Mouse (Mus musculus): ENCODE data around the gene Tob2. TPM values are rescaled to one million over a fixed set of nuclear protein-coding genes. Genes with fewer than 3 reads are reported as not detected.

Gene Tob2
- polyA plus RNA-seq (2016; fragmentation: Nextera tagmentation; extraction: Ambion mirVana): 20.9 and 22.2 TPM in 2 replicates

DNA sequence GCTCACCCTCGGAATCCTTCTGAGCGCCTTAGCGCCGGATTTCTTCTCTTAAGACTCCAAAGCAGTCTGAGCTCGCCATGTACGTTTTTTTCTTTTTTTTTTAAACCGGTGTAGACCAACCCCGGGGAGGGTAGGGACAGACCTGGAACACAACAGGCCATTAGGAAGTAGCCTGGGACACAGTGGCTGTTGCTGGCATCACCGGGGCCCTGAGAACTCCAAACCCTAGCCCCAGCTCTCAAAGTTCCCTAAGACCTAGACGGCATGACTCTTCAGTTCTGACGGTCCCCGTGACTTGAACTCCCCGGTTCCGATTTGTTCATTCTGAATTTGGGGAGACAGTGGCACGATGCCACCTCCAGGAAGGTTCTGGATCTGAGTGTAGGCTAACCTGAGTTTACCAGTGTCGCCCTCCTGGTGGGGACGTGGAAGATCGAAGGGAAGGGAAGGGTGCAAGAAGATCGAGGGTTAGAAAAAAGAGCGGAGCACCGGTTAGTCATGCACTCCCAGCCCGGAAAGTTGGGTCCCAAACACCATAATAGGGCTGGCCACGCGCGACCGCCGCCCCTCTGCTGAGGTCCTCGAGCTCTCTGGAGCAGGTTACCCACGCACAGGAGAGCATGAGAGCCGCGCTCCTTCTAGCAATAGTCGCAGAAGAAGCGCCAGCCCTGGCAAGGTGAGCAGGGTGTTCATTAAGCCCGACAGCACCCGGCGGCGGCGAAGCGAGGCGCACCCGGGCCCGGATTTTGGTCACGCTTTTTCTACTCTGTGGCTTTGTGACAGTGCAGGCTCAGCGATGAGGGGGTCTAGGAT lies at the start of gene Tob2:
Tob2 (minus strand) TSS at position 280 of the 813 bp plus-strand sequence.
- under 1% methylated on average over 44 of the region's 44 CpGs for WGBS
- Histone ChIP-seq H3K27ac (replicated peaks) (peak within 1 kb of the TSS; percentile 85), H3K36me3 (peaks cover 5% of the 10 kb centered on the region; the same call in 1 of the 2 replicates), H3K4me1 (peaks cover 26% of the 10 kb centered on the region), H3K4me2 (replicated peaks) (peak within 1 kb of the TSS; percentile 96), H3K9ac (replicated peaks) (peak within 1 kb of the TSS; percentile 86), H3K9me3 (no peaks in the 10 kb centered on the region), H3K27me3 (no peaks in the 10 kb centered on the region), H3K4me3 (peak within 1 kb of the TSS; percentile 91)
- ATAC-seq (ENCODE audit: low FRiP score, low read depth): no peak; the same call in 1 of the 2 replicates

DNA sequence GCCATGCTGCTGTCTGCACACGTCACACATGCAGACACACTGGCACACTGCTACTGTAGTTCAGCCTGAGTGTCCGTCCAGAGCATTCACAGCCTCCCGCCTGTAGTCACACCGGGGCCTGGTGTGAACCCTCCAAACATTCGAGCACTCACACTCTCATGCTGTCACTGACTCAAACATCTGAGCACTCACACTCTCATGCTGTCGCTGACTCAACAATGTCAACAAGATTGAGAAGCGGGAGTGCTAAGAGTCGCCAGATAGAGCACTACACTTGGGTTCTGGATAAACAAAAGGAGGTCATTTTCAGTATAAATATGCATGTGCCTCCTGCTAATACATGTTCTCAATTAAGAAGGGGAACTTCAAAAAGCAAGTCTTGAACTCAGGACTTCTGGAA lies 49.4 kb upstream of the Tob2 start:
- Histone ChIP-seq H3K9ac (replicated peaks) (no peak overlapping the region), H3K9me3 (no peaks in the 10 kb centered on the region), H3K27me3 (no peaks in the 10 kb centered on the region), H3K4me3 (no peak overlapping the region), H3K4me1 (no peaks in the 10 kb centered on the region), H3K36me3 (peaks cover 96% of the 10 kb centered on the region), H3K27ac (replicated peaks) (no peak overlapping the region), H3K4me2 (replicated peaks) (no peak overlapping the region)
- 95% methylated on average over 8 of the region's 8 CpGs for WGBS
- ATAC-seq (ENCODE audit: low FRiP score, low read depth): no peak

DNA sequence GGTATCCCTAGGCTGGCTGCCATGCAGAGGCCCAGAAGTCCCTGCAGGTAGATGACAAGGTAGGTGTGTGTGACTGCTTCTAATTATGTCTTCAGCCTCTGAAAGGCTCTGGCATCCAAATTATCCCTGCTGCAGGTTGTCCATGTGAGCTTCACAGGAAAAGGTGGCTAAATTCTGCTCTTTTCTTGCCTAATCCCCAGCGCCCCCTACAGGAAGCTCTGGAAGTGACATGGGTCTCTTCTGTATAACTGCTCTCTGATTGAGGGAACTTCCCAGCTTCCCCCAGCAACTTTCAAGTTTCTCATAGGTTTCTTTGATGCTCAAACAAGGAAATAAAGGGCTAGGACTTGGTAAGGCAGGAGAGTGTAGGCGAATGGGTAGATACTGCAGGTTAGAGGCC lies 46.3 kb upstream of the Tob2 start:
- no peak for ATAC-seq (ENCODE audit: low FRiP score, low read depth)
- Histone ChIP-seq H3K27me3 (no peaks in the 10 kb centered on the region), H3K9me3 (no peaks in the 10 kb centered on the region), H3K9ac (replicated peaks) (no peak overlapping the region), H3K36me3 (peaks cover 89% of the 10 kb centered on the region), H3K27ac (replicated peaks) (no peak overlapping the region), H3K4me2 (replicated peaks) (no peak overlapping the region), H3K4me3 (no peak overlapping the region), H3K4me1 (no peaks in the 10 kb centered on the region)
- 35% methylated on average over 2 of the region's 2 CpGs for WGBS

DNA sequence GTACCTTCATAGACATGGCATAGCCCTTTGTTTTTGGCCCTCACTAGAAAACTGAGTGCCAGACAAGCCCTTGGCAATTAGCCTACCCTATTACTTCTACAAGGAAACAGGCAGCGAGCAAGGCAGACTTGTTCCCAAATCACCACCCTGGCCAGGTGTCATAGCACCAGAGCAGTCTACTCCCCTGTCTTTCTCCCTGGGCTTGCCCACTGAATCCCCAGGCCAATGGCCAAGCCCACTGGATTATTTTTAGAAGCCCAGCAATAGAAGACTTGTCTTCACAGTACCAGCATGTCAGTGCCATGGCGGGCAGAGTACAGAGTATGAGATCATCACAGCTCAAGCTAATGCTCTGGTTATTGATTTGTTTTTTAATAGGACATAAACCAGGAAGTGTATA lies 40.2 kb upstream of the Tob2 start:
- no peak overlapping the region for H3K4me2 ChIP-seq (replicated peaks)
- WGBS: 100% methylated on average over 2 of the region's 2 CpGs
- no peak overlapping the region for H3K27ac ChIP-seq (replicated peaks)
- H3K9ac ChIP-seq (replicated peaks): no peak overlapping the region
- H3K4me1 ChIP-seq: no peaks in the 10 kb centered on the region
- no peaks in the 10 kb centered on the region for H3K27me3 ChIP-seq
- no peak for ATAC-seq (ENCODE audit: low FRiP score, low read depth)
- peaks cover 76% of the 10 kb centered on the region for H3K36me3 ChIP-seq
- no peaks in the 10 kb centered on the region for H3K9me3 ChIP-seq
- H3K4me3 ChIP-seq: no peak overlapping the region

DNA sequence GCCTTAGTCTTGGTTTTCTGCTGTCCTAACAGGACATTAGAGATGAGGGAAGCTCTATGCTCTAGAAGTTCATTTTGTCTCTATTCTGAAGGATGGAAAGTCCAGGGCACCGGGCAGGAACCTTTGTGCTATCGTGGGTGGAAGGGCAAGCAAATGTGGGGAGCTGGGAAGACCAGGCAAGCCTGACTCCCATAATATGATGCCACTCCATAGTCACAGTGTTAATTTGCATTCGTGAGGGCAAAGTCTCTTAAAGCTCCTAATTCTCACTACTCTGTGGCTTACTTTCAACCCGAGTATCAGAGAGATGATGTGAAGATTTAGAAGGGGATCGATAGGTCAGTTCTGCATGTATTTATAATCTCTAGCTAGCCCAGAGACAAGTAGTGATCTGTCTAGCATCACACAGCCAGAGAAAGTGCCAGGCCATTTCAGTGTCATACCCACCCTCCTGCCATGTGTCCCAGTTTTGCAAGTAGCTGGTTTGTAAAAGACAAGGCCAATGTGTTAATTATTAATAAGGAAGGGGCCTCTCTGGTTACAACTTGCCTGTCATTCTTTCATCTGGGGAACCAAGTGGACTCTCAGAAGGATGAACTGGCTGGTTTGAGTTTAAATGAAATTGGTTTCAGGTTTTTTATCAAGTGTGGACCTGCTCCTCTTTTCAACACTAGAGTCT lies 39.1 kb upstream of the Tob2 start:
- Histone ChIP-seq H3K4me2 (replicated peaks) (no peak overlapping the region), H3K27me3 (no peaks in the 10 kb centered on the region), H3K9ac (replicated peaks) (no peak overlapping the region; the same call in 1 of the 2 replicates), H3K4me1 (no peaks in the 10 kb centered on the region), H3K27ac (replicated peaks) (no peak overlapping the region), H3K4me3 (no peak overlapping the region), H3K36me3 (peaks cover 73% of the 10 kb centered on the region), H3K9me3 (no peaks in the 10 kb centered on the region)
- ATAC-seq (ENCODE audit: low FRiP score, low read depth): no peak
- 94% methylated on average over 5 of the region's 5 CpGs for WGBS

DNA sequence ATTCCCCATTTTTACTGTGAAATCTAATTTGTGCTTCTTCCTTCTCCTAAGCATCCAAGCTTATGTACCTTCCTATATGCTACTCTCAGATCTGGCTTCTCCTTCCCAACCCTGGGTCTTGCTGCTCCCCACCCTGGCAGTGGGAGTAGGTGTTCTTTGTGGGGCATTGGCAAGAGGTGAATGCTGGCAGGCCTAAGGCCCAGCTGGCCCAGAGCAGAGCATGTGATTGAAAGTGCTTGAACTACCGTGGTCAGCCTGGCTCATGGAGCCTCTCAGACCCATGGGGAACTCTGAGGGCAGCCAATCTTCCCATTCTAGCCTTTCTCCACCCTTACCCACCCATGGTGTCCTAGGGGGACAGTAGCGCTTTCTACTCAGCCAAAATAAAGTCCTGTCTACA lies 37.8 kb upstream of the Tob2 start:
- 93% methylated on average over 2 of the region's 2 CpGs for WGBS
- H3K27ac ChIP-seq (replicated peaks): no peak overlapping the region
- no peaks in the 10 kb centered on the region for H3K4me1 ChIP-seq
- H3K27me3 ChIP-seq: no peaks in the 10 kb centered on the region
- H3K4me2 ChIP-seq (replicated peaks): no peak overlapping the region
- ATAC-seq (ENCODE audit: low FRiP score, low read depth): no peak
- no peak overlapping the region for H3K4me3 ChIP-seq
- H3K9ac ChIP-seq (replicated peaks): no peak overlapping the region
- no peaks in the 10 kb centered on the region for H3K9me3 ChIP-seq
- peaks cover 77% of the 10 kb centered on the region for H3K36me3 ChIP-seq

DNA sequence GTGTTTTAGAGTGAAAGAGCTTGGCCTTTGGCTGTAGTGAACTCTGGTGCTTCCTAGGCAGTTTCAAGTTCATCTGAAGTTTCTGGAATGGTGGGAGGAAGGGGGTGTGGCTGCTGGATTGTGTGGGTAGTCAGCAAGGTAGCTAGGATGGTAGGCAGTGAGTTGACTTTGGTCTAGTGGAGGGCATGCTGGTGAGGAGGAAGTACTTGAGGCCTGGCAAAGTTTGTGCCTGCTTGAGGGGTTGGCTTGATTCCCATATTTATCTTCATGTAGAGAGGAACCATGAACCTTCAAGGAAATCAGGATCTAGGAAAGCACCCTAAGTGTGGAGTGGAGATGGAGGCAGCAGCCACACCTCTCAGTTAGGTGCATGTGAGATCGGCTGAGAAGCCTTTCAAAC lies 35.4 kb upstream of the Tob2 start:
- 84% methylated on average over 1 of the region's 1 CpGs for WGBS
- Histone ChIP-seq H3K36me3 (peaks cover 78% of the 10 kb centered on the region), H3K4me1 (no peaks in the 10 kb centered on the region)

DNA sequence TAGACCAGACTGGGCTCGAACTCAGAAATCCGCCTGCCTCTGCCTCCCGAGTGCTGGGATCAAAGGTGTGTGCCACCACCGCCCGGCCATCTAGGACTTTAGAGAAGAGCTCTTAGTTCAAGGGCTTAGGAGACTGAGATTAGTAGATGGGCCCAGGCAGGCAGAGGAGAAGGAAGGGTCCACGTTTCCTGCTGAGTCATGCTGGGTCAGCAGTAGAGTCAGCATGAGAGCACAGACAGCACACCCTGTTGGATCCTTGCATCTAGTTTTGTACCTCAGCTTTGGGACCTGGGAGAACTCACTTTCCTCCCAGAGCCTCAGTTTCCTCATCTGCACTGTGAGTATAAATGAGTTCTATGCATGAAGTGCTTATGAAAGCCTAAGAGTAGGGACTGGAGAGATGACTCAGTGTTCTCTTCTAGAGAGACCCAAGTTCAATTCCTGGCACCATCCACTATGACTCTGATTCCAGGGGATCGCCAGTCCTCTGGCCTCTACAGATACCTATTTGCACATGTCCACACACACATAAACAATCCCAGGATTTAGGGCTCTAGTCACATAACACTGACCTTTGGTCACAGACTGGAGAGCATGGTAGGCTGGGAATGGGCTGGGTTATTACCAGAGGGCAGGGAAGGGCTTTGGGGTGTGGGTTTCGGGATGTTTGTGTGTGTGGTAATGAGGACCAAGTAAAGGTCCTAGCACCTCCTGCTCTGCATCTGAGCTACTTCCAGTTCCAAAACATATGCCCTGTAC lies 33.4 kb upstream of the Tob2 start:
- H3K9me3 ChIP-seq: no peaks in the 10 kb centered on the region

More for the DNA sequence above, 35.4 kb upstream of the Tob2 start:
- Histone ChIP-seq H3K4me3 (no peak overlapping the region), H3K4me2 (replicated peaks) (no peak overlapping the region), H3K9ac (replicated peaks) (no peak overlapping the region), H3K27ac (replicated peaks) (no peak overlapping the region), H3K9me3 (no peaks in the 10 kb centered on the region), H3K27me3 (no peaks in the 10 kb centered on the region)
- no peak for ATAC-seq (ENCODE audit: low FRiP score, low read depth)

DNA sequence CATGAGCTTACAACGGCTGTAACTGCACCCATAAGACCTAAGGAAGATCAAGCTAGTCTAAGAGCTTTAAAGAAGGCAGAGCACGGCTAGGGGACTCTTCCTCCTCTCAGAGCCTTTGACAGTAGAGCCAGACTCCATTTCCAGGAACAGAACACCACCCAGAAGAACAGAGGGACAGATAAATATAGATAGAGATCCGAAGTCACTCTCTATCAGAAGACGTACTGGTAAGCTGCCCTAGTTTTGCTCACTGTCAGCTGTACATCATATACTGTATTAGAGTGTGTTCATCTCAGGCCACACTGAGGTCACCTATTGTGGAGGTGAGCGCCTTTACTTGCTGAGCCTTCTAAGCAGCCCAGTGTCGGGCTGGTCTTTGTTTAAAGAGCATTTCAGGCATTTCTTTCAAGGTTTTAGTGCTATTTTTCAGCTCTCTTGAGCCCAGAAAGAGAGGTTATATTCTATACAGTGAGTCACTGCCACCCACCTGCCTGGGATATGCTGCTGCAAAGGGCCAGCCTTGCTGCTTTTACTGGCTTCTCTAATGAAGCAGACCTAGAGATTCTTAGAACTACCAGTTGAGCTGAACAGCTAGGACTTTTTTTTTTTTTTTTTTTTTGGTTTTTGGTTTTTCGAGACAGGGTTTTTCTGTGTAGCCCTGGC lies 32.7 kb upstream of the Tob2 start:
- WGBS: 91% methylated on average over 7 of the region's 7 CpGs
- no peaks in the 10 kb centered on the region for H3K27me3 ChIP-seq
- no peak overlapping the region for H3K27ac ChIP-seq (replicated peaks)
- no peak overlapping the region for H3K9ac ChIP-seq (replicated peaks)
- H3K4me2 ChIP-seq (replicated peaks): no peak overlapping the region
- H3K4me3 ChIP-seq: no peak overlapping the region
- H3K4me1 ChIP-seq: no peaks in the 10 kb centered on the region
- no peaks in the 10 kb centered on the region for H3K9me3 ChIP-seq
- ATAC-seq (ENCODE audit: low FRiP score, low read depth): no peak
- peaks cover 60% of the 10 kb centered on the region for H3K36me3 ChIP-seq

More for the DNA sequence above, 33.4 kb upstream of the Tob2 start:
- H3K27me3 ChIP-seq: no peaks in the 10 kb centered on the region
- H3K4me2 ChIP-seq (replicated peaks): no peak overlapping the region
- peaks cover 64% of the 10 kb centered on the region for H3K36me3 ChIP-seq
- H3K4me3 ChIP-seq: no peak overlapping the region
- H3K9ac ChIP-seq (replicated peaks): no peak overlapping the region
- H3K27ac ChIP-seq (replicated peaks): no peak overlapping the region
- ATAC-seq (ENCODE audit: low FRiP score, low read depth): no peak
- no peaks in the 10 kb centered on the region for H3K4me1 ChIP-seq
- 91% methylated on average over 8 of the region's 8 CpGs for WGBS

DNA sequence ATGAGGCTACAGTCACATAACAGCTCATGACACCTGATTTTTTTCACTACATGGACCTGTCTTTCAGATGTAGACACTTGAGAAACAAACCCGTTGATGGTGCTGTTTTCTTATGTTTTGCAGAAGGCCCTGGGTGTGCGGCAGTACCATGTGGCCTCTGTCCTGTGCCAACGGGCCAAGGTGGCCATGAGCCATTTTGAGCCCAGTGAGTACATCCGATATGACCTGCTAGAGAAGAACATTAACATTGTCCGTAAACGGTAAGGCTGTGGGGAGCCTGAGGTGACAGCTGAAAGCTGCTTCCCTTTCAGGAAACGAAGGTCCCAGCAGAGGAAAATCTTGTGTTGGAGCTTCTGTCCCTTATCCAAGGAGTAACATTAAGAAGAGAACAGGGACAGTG lies 30.6 kb upstream of the Tob2 start:
- Histone ChIP-seq H3K9ac (replicated peaks) (no peak overlapping the region), H3K4me1 (no peaks in the 10 kb centered on the region), H3K4me3 (no peak overlapping the region), H3K36me3 (peaks cover 50% of the 10 kb centered on the region), H3K27me3 (no peaks in the 10 kb centered on the region), H3K9me3 (no peaks in the 10 kb centered on the region), H3K27ac (replicated peaks) (no peak overlapping the region), H3K4me2 (replicated peaks) (no peak overlapping the region)
- WGBS: 94% methylated on average over 7 of the region's 7 CpGs
- no peak for ATAC-seq (ENCODE audit: low FRiP score, low read depth)

DNA sequence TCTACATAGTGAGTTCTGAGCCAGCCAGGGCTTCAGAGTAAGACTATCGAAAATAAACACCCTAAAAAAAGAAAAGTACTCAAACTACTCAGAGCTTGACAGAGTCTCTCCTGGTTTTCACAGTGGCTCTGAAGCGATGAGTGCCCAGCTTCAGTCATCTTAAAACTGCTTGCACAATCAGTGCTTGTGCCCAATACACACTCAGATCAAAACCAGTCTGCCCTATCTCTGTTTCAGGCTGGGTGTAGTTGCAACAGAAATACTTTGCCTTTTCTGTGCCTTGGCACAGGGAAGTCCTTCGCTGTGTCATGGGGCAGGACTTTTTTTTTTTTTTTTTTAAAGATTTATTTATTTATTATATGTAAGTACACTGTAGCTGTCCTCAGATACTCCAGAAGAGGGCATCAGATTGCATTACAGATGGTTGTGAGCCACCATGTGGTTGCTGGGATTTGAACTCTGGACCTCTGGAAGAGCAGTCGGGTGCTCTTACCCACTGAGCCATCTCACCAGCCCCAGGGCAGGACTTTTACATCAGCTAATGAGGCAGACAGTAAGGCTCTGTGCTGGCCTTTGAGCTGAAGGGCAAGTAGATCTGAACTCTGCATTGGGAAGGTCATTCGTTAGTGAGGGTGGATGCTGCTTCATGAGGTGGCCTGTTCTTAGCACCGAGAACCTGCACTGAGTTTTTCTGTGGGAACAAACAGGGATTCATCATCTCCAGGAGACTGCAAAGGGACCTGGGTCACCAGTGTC lies 28.4 kb upstream of the Tob2 start:
- Histone ChIP-seq H3K27ac (replicated peaks) (no peak overlapping the region), H3K4me2 (replicated peaks) (no peak overlapping the region), H3K4me1 (no peaks in the 10 kb centered on the region), H3K4me3 (no peak overlapping the region), H3K36me3 (peaks cover 34% of the 10 kb centered on the region), H3K27me3 (no peaks in the 10 kb centered on the region), H3K9ac (replicated peaks) (no peak overlapping the region), H3K9me3 (no peaks in the 10 kb centered on the region)
- ATAC-seq (ENCODE audit: low FRiP score, low read depth): no peak
- WGBS: 95% methylated on average over 6 of the region's 6 CpGs

All from midbrain, embryonic 12.5 days (tissue).